Mouse (Mus musculus): Measurements from ENCODE around the gene Map9. TPM values are rescaled to one million over a fixed set of nuclear protein-coding genes. Genes with fewer than 3 reads are reported as not detected.
"Not testable (repeated sequence)": the region's sequence is repeated elsewhere in the genome, so short reads cannot be mapped to it uniquely, and the experiment has no call there.

The Map9 gene
- 0.06 and 0.08 TPM in 2 replicates for polyA plus RNA-seq (2012; rRNA removed)

DNA sequence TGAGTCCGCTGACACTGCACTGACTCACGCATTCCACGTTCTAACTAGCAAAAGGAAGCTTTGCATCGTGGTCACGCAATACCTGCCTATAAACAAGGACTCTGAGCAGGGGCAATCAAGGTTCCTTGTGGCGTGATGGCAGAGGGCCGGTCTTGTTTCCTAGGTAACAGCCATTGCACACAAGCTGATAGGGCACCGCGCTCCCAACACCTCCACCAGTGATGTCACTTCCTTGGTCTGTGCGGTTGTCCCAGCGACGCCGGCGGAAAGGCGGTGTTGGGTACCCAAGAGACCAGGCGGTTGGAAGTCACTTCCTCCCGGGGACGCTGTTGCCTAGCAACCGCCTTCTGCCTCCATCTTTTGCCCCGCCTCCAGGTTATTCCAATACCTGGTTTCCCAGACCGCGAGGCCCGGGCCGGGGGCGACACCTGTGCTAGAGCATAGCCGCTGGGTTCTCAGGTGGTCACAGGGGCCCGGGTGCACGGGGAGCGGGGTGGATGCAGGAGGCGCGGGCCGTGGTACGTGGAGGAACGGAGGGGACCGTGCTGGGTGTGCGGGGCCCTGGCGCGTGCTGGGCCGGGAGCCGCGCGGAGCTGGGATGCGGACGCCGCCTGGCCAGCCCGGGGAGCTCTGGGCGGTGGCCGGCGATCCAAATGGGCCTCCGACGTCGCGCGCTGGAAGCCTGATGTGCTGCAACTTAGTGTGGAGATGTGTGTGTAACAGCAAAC lies at the start of gene Map9:
Gene Map9, plus strand, starts transcription at position 248 of the 728 bp plus-strand sequence.
- H3K27me3 ChIP-seq (ENCODE audit: control insufficient read depth, insufficient read depth, low read length), result no peaks in the 10 kb centered on the region
- no peak for TF ChIP-seq CTCF (IDR thresholded peaks at IDR 0.05; ENCODE audit: extremely low read depth, insufficient read depth, insufficient read length, insufficient replicate concordance)
- TF ChIP-seq POLR2A (IDR thresholded peaks at IDR 0.05; ENCODE audit: low read depth, low read length), result no peak
- H3K4me1 ChIP-seq (ENCODE audit: control insufficient read depth, insufficient read depth, insufficient read length), result peaks cover 5% of the 10 kb centered on the region; the same call in 1 of the 2 replicates
- DNase-seq (ENCODE audit: low read depth in 1 of 2, low spot score in 2 of 2), result peak; percentile 92 to 97
- WGBS, result under 1% methylated on average over 54 of the region's 54 CpGs
- no peaks in the 10 kb centered on the region for H3K36me3 ChIP-seq (ENCODE audit: control insufficient read depth, insufficient read depth, low read length)
- H3K27ac ChIP-seq (ENCODE audit: insufficient read depth, low read length), result no peak within 1 kb of the TSS
- H3K4me3 ChIP-seq (ENCODE audit: extremely low read depth, insufficient read depth, insufficient read length), result peak within 1 kb of the TSS; percentile 70

DNA sequence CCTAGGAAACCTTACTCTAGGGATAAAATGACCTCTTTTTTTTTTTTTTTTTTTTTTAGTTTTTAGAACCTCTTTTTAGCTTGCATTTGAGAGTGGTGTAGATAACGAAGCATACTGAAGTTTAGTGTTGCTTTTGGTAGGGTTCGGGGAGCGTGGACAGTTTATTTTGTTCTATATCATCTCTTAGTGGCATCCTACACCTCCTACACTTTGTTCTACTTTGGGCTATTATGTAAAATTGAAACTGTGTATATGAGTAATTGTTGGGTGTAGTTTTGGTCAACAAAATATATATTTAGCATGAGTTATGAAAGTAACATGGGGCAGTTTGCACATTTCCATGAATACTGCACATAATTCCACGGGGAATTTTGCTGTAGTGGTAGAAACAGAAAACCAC lies 42.1 kb upstream of the Map9 start:
- no peak overlapping the region for H3K27ac ChIP-seq (ENCODE audit: insufficient read depth, low read length)
- H3K4me1 ChIP-seq (ENCODE audit: control insufficient read depth, insufficient read depth, insufficient read length), result no peaks in the 10 kb centered on the region
- TF ChIP-seq POLR2A (IDR thresholded peaks at IDR 0.05; ENCODE audit: low read depth, low read length), result no peak
- no peak for TF ChIP-seq CTCF (IDR thresholded peaks at IDR 0.05; ENCODE audit: extremely low read depth, insufficient read depth, insufficient read length, insufficient replicate concordance)
- H3K4me3 ChIP-seq (ENCODE audit: extremely low read depth, insufficient read depth, insufficient read length), result no peak overlapping the region
- no peaks in the 10 kb centered on the region for H3K27me3 ChIP-seq (ENCODE audit: control insufficient read depth, insufficient read depth, low read length)
- no peak for DNase-seq (ENCODE audit: low read depth in 1 of 2, low spot score in 2 of 2)
- no peaks in the 10 kb centered on the region for H3K36me3 ChIP-seq (ENCODE audit: control insufficient read depth, insufficient read depth, low read length)
- WGBS, result 87% methylated on average over 4 of the region's 4 CpGs

DNA sequence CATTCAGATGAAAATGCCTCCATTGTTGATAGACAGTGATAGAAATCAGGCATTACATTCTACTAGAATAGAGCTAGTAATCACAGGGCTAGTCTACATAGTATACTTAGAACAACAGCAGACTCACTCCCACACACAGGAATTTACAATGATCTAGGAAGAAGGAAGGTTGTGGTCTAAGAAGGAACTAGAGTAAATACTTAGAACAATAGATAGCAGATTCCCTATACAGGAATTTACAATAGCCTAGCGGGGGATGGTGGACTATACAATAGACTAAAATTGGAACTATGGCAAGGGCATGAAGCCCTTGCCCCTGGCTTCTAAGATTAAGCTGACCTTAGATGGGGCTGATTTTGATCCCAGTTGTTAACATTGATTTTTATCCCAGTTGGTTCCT lies 31.1 kb upstream of the Map9 start:
- H3K27me3 ChIP-seq (ENCODE audit: control insufficient read depth, insufficient read depth, low read length), result not testable (repeated sequence)
- 95% methylated on average over 1 of the region's 1 CpGs for WGBS

DNA sequence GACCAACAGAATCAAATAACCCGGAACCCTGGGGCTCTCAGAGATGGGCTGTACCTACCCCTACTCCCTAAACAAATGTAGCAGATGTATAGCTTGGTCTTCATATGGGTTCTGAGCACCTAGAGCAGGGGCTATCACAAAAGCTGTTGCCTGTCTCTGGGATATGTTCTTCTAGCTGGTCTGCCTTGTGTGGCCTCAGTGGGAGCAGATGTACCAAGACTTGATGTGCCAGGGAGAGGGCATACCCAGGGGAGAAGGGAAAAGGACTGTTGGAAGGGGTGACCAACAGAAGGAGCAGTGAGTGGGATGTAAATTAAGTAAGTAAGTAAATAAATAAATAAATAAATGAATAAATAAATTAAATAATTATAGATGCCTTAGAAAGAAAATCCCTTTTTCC lies 25.8 kb upstream of the Map9 start:
- 96% methylated on average over 1 of the region's 1 CpGs for WGBS
- DNase-seq (ENCODE audit: low read depth in 1 of 2, low spot score in 2 of 2), result no peak
- no peaks in the 10 kb centered on the region for H3K36me3 ChIP-seq (ENCODE audit: control insufficient read depth, insufficient read depth, low read length)
- TF ChIP-seq POLR2A (IDR thresholded peaks at IDR 0.05; ENCODE audit: low read depth, low read length) (no peak), CTCF (IDR thresholded peaks at IDR 0.05; ENCODE audit: extremely low read depth, insufficient read depth, insufficient read length, insufficient replicate concordance) (no peak)
- H3K4me3 ChIP-seq (ENCODE audit: extremely low read depth, insufficient read depth, insufficient read length), result no peak overlapping the region
- no peaks in the 10 kb centered on the region for H3K27me3 ChIP-seq (ENCODE audit: control insufficient read depth, insufficient read depth, low read length)
- no peak overlapping the region for H3K27ac ChIP-seq (ENCODE audit: insufficient read depth, low read length)
- H3K4me1 ChIP-seq (ENCODE audit: control insufficient read depth, insufficient read depth, insufficient read length), result no peaks in the 10 kb centered on the region

More for the DNA sequence above, 31.1 kb upstream of the Map9 start:
- DNase-seq (ENCODE audit: low read depth in 1 of 2, low spot score in 2 of 2); H3K4me1 ChIP-seq (ENCODE audit: control insufficient read depth, insufficient read depth, insufficient read length); H3K27ac ChIP-seq (ENCODE audit: insufficient read depth, low read length); H3K4me3 ChIP-seq (ENCODE audit: extremely low read depth, insufficient read depth, insufficient read length); H3K36me3 ChIP-seq (ENCODE audit: control insufficient read depth, insufficient read depth, low read length): not testable (repeated sequence)

DNA sequence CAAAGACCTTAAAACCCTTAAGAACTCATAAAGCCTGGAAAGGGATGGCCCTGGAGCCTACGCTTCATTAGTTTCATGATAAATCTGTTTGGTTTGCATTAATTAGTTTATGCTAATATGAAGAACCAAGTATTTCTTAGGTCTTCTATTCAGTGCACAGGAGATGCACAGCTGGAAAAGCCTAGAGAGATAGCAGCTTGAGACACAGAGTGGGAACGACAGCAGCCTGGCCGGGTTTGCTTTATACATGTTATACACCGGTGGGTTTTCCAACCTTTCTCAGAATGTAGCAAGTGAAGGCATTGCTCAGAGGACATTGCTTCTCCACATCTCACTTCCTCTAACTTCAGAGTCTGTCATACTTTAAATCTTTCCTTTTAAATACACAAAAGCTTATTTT lies 25.3 kb upstream of the Map9 start:
- TF ChIP-seq POLR2A (IDR thresholded peaks at IDR 0.05; ENCODE audit: low read depth, low read length) (no peak), CTCF (IDR thresholded peaks at IDR 0.05; ENCODE audit: extremely low read depth, insufficient read depth, insufficient read length, insufficient replicate concordance) (no peak)
- H3K27ac ChIP-seq (ENCODE audit: insufficient read depth, low read length), result no peak overlapping the region
- H3K36me3 ChIP-seq (ENCODE audit: control insufficient read depth, insufficient read depth, low read length), result no peaks in the 10 kb centered on the region
- no peak for DNase-seq (ENCODE audit: low read depth in 1 of 2, low spot score in 2 of 2)
- 87% methylated on average over 4 of the region's 4 CpGs for WGBS
- no peaks in the 10 kb centered on the region for H3K27me3 ChIP-seq (ENCODE audit: control insufficient read depth, insufficient read depth, low read length)
- H3K4me1 ChIP-seq (ENCODE audit: control insufficient read depth, insufficient read depth, insufficient read length), result no peaks in the 10 kb centered on the region
- no peak overlapping the region for H3K4me3 ChIP-seq (ENCODE audit: extremely low read depth, insufficient read depth, insufficient read length)

DNA sequence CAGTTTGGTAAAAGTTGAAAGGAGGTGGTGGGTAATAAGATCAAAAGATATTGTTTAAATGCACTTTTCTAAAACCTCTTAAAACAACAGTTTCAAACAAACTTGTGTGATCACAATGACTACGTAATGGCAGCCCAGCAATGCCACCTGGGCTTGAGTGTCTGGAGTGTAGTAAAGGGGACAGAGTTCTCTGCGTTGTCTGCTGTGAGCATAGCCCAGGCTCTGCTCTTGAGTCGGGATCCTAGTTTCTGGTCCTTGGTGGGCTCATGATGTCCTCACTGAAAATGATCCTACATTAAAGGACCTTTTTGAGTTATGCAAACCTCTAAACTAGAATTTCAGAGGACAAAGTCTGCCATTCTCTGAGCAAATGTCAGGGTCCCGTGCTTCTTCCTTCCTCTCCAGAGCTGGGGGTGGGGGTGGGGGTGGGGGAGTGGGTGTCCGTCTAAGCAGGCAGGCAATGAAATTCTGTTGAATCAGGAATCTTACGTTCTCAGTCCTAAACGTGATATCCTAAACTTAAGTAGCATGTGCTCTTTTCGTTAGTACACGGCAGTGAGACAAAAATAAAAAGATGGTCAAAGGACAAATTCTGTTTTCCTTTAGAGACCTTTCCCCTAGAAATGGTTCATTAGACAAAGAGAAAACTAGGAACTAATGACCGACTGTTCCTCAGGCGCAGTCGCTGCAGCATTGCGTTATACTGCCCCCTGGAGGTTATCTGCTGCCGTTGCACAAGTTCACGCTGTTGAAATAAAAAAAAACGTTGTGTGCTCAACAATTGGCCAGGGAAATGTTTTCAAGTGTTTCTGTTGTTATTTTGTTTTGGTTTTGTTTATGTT lies 24.5 kb upstream of the Map9 start:
- peak; percentile 9 to 23 for DNase-seq (ENCODE audit: low read depth in 1 of 2, low spot score in 2 of 2)
- Histone ChIP-seq H3K27me3 (ENCODE audit: control insufficient read depth, insufficient read depth, low read length) (no peaks in the 10 kb centered on the region), H3K27ac (ENCODE audit: insufficient read depth, low read length) (no peak overlapping the region), H3K36me3 (ENCODE audit: control insufficient read depth, insufficient read depth, low read length) (no peaks in the 10 kb centered on the region), H3K4me1 (ENCODE audit: control insufficient read depth, insufficient read depth, insufficient read length) (no peaks in the 10 kb centered on the region), H3K4me3 (ENCODE audit: extremely low read depth, insufficient read depth, insufficient read length) (no peak overlapping the region)
- TF ChIP-seq POLR2A (IDR thresholded peaks at IDR 0.05; ENCODE audit: low read depth, low read length) (no peak), CTCF (IDR thresholded peaks at IDR 0.05; ENCODE audit: extremely low read depth, insufficient read depth, insufficient read length, insufficient replicate concordance) (peak; percentile 79; the same call in 1 of the 2 replicates)
- 9% methylated on average over 16 of the region's 16 CpGs for WGBS

DNA sequence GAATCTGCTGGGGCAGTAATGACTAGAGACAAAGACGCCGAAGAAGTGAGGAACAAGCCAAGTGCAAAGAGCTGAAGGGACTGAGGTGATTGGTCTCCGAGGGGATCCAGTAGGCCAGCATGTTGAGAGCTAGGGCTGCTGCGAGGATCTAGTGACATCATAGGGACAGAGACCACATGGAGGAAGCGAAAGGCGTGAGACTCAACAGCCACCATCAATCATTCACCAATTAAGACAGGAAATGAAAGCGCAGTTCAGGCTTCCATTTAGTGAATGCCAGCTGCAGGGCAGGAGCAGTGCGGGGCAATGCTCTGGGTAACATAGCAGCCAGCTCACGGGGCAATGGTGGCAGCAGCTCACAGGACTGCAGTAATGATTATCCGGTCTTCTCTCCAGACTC lies 17.7 kb upstream of the Map9 start:
- Histone ChIP-seq H3K27me3 (ENCODE audit: control insufficient read depth, insufficient read depth, low read length) (no peaks in the 10 kb centered on the region), H3K36me3 (ENCODE audit: control insufficient read depth, insufficient read depth, low read length) (no peaks in the 10 kb centered on the region), H3K4me3 (ENCODE audit: extremely low read depth, insufficient read depth, insufficient read length) (no peak overlapping the region), H3K4me1 (ENCODE audit: control insufficient read depth, insufficient read depth, insufficient read length) (no peaks in the 10 kb centered on the region), H3K27ac (ENCODE audit: insufficient read depth, low read length) (no peak overlapping the region)
- 41% methylated on average over 10 of the region's 10 CpGs for WGBS
- DNase-seq (ENCODE audit: low read depth in 1 of 2, low spot score in 2 of 2), result peak in 1 of 2 experiments; percentile 9
- TF ChIP-seq CTCF (IDR thresholded peaks at IDR 0.05; ENCODE audit: extremely low read depth, insufficient read depth, insufficient read length, insufficient replicate concordance) (no peak), POLR2A (IDR thresholded peaks at IDR 0.05; ENCODE audit: low read depth, low read length) (no peak)
